Mouse (Mus musculus) liver, embryonic 11.5 days (tissue): ENCODE measurements around the gene Galnt7. TPM values are rescaled to one million over a fixed set of nuclear protein-coding genes. Genes with fewer than 3 reads are reported as not detected.

ENCODE experiments used
- ATAC-seq: fragments of 200-750 bp; cut with Nextera tagmentation; replicated peaks from 2 replicates; pipeline ENCODE4 v1.8.0; 2017; ENCODE audit warnings: moderate number of reproducible peaks, mild to moderate bottlenecking, moderate TSS enrichment, moderate library complexity; ENCODE audit not compliant: low FRiP score
- DNase-seq: peaks from one replicate; pipeline ENCODE4 v3.0.0-alpha.2; 2017; ENCODE audit warnings: low spot score
- H3K27ac ChIP-seq: fragments of 300-500 bp; sonication (generic); 2 replicates; pipeline ENCODE4 v1.5.1; 2014; ENCODE audit warnings: mild to moderate bottlenecking, low read depth, low read length, control low read depth
- H3K27me3 ChIP-seq: fragments of 300-500 bp; sonication (generic); replicated peaks from 2 replicates; pipeline ENCODE4 v1.6.1; 2014; ENCODE audit warnings: low read length, mixed read lengths; ENCODE audit not compliant: control insufficient read depth, insufficient read depth
- H3K36me3 ChIP-seq: fragments of 300-500 bp; sonication (generic); 2 replicates; pipeline ENCODE4 v1.6.1; 2014; ENCODE audit warnings: mild to moderate bottlenecking, low read length, moderate library complexity, mixed read lengths; ENCODE audit not compliant: control insufficient read depth, insufficient read depth
- H3K4me1 ChIP-seq: fragments of 300-500 bp; sonication (generic); replicated peaks from 2 replicates; pipeline ENCODE4 v1.6.1; 2014; ENCODE audit warnings: low read length, mixed read lengths; ENCODE audit not compliant: control insufficient read depth, insufficient read depth
- H3K4me2 ChIP-seq: fragments of 300-500 bp; sonication (generic); 2 replicates; pipeline ENCODE4 v1.6.1; 2014; ENCODE audit warnings: mild to moderate bottlenecking, control low read depth, moderate library complexity
- H3K4me3 ChIP-seq: fragments of 300-500 bp; sonication (generic); 2 replicates; pipeline ENCODE4 v1.5.1; 2014; ENCODE audit warnings: low read depth, low read length, control low read depth
- H3K9ac ChIP-seq: fragments of 300-500 bp; sonication (generic); 2 replicates; pipeline ENCODE4 v1.6.1; 2014; ENCODE audit warnings: low read depth, low read length, control low read depth
- H3K9me3 ChIP-seq: fragments of 300-500 bp; sonication (generic); 2 replicates; pipeline ENCODE4 v1.6.1; 2016; ENCODE audit warnings: low read length, inconsistent platforms, mixed read lengths; ENCODE audit not compliant: control insufficient read depth
- WGBS: fragments of 180-500 bp; shearing (Covaris S2); extraction: QIAGEN DNeasy Blood & Tissue Kit; methylation state at CpG from one replicate; pipeline ENCODE4 v1.1.7; 2014; 5-methylcytosine and 5-hydroxymethylcytosine counted together
- polyA plus RNA-seq: library from polyadenylated mRNA; unstranded; fragments of >200 nt; fragmentation: Nextera tagmentation; extraction: Ambion mirVana; gene quantifications from 2 replicates; pipeline ENCODE4 v1.2.1, GENCODE M21; 2014

Galnt7 gene
- polyA plus RNA-seq, 1 experiment from 2014 or later: 17.4 TPM

DNA sequence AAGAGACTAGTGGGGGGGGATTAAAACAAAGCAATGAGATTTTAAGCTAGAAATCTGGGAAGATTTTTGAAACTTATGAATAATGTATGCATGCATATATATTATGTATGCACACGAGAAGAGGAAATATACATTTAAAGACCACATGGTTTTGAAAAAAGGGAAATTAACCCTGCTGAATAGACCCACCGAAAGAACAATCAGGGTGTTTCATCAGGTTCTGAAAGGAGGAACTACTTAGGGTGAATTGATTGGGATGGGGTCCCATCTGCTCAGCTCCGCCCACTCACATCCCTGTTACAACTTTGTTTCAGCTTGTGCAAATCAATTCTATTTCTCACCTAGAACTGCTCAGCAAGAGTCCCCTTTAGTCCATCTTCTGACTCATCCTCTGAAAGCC is 57.0 kb downstream of the Galnt7 start:
- H3K4me3 ChIP-seq: no peak overlapping the region
- no peak overlapping the region for H3K9ac ChIP-seq
- H3K27me3 ChIP-seq: no peaks in the 10 kb centered on the region
- no peaks in the 10 kb centered on the region for H3K9me3 ChIP-seq
- peaks cover 20% of the 10 kb centered on the region for H3K4me1 ChIP-seq
- no peak for ATAC-seq
- no peaks in the 10 kb centered on the region for H3K36me3 ChIP-seq
- no peak overlapping the region for H3K27ac ChIP-seq
- H3K4me2 ChIP-seq: no peak overlapping the region
- DNase-seq: no peak
- 74% methylated on average over 3 of the region's 3 CpGs for WGBS

- no peaks in the 10 kb centered on the region for H3K36me3 ChIP-seq
- DNase-seq (no peak), ATAC-seq (peak; percentile 72)
- no peak overlapping the region for H3K9ac ChIP-seq
- H3K27ac ChIP-seq: no peak overlapping the region
- 39% methylated on average over 6 of the region's 6 CpGs for WGBS
- peaks cover 19% of the 10 kb centered on the region for H3K4me1 ChIP-seq
- H3K27me3 ChIP-seq: no peaks in the 10 kb centered on the region
- no peak overlapping the region for H3K4me3 ChIP-seq
- no peaks in the 10 kb centered on the region for H3K9me3 ChIP-seq
- no peak overlapping the region; the same call in 1 of the 2 replicates for H3K4me2 ChIP-seq
Measured at GRCm38 (mm10) chr8:57594175-57594885, 58.5 kb downstream of the Galnt7 start.

GRCm38 (mm10) chr8:57592604-57593003 is 60.2 kb downstream of the Galnt7 start:
- no peak overlapping the region for H3K27ac ChIP-seq
- ATAC-seq (no peak), DNase-seq (no peak)
- H3K9ac ChIP-seq: no peak overlapping the region
- H3K9me3 ChIP-seq: no peaks in the 10 kb centered on the region
- peaks cover 19% of the 10 kb centered on the region for H3K4me1 ChIP-seq
- whole genome bisulfite sequencing: 60% methylated on average over 7 of the region's 7 CpGs
- no peaks in the 10 kb centered on the region for H3K36me3 ChIP-seq
- no peak overlapping the region for H3K4me2 ChIP-seq
- H3K27me3 ChIP-seq: no peaks in the 10 kb centered on the region
- H3K4me3 ChIP-seq: no peak overlapping the region

DNA sequence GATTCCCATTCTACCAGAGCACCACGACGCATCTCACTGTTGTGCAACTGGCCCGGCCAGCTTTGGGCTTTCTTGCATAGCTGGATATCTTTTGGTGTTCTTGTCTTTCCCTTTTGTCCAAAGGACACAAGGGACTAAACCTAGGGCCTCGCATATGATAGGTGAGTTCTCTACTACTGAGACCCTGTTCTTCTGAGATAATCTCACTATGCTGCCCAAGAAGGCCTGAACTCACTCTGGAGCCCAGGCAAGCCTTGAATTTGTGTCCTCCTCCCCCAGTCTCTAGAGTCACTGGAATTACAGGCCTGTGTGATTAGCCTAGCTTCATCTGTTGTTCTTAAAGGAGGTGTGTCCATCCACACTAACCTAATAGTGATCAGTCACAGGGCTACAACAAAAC is 61.2 kb downstream of the Galnt7 start:
- no peak overlapping the region for H3K27ac ChIP-seq
- WGBS: 76% methylated on average over 4 of the region's 4 CpGs

DNA sequence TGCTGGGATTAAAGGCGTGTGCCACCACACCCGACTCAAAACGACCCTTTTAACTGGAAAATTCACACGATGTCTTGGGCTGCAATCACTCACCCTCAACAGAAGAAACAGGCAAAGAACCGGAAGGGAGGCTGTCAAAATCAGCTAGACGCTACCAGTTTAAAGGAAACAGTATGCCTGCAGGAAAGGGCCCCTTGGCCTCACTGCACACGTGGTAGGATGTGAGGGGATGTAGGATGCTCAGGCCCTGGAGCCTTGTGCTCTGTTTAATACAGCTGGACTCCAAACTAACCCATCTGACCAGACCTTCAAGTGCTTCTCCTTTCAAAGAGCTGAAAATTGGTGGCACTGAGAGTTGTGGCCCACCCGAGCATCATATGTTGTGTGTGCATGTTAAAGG is 62.8 kb downstream of the Galnt7 start:
- Histone ChIP-seq H3K4me2 (no peak overlapping the region), H3K9me3 (no peaks in the 10 kb centered on the region), H3K9ac (no peak overlapping the region), H3K4me1 (peaks cover 28% of the 10 kb centered on the region), H3K4me3 (no peak overlapping the region), H3K27me3 (no peaks in the 10 kb centered on the region), H3K27ac (no peak overlapping the region), H3K36me3 (no peaks in the 10 kb centered on the region)
- 58% methylated on average over 8 of the region's 8 CpGs for WGBS
- no peak for DNase-seq
- ATAC-seq: no peak

More for the DNA sequence above, 61.2 kb downstream of the Galnt7 start:
- H3K9me3 ChIP-seq: no peaks in the 10 kb centered on the region
- H3K27me3 ChIP-seq: no peaks in the 10 kb centered on the region
- DNase-seq (no peak), ATAC-seq (peak; percentile 44; the same call in 1 of the 2 replicates)
- H3K36me3 ChIP-seq: no peaks in the 10 kb centered on the region
- no peak overlapping the region for H3K4me3 ChIP-seq
- no peak overlapping the region for H3K9ac ChIP-seq
- peaks cover 26% of the 10 kb centered on the region for H3K4me1 ChIP-seq
- no peak overlapping the region for H3K4me2 ChIP-seq

GRCm38 (mm10) chr8:57589176-57589575 is 63.7 kb downstream of the Galnt7 start:
- Histone ChIP-seq H3K27ac (no peak overlapping the region), H3K4me2 (no peak overlapping the region), H3K9ac (no peak overlapping the region), H3K36me3 (no peaks in the 10 kb centered on the region), H3K9me3 (no peaks in the 10 kb centered on the region), H3K27me3 (no peaks in the 10 kb centered on the region), H3K4me1 (peaks cover 25% of the 10 kb centered on the region), H3K4me3 (no peak overlapping the region)
- 82% methylated on average over 9 of the region's 9 CpGs for WGBS
- ATAC-seq (no peak), DNase-seq (no peak)

DNA sequence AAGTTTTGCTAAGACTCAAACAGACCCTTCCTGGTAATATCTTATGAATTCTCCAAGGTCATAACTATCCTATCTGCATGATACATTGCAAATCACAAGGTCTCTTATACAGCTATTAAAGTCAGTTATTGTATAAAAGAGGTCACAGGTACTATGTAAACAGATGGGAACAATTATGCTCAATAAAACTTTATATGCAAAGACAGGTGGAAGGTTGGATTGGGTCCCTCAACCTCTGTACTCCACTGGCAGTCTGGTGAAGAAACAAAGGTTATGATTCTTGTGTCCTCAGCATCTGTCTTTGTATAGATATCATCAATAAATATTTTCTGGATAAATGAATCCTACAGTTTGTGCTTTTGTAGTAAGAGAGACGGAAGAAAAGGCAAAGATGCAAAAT is 64.2 kb downstream of the Galnt7 start:
- H3K4me1 ChIP-seq: peaks cover 23% of the 10 kb centered on the region
- no peak for ATAC-seq
- WGBS: 91% methylated on average over 1 of the region's 1 CpGs

DNA sequence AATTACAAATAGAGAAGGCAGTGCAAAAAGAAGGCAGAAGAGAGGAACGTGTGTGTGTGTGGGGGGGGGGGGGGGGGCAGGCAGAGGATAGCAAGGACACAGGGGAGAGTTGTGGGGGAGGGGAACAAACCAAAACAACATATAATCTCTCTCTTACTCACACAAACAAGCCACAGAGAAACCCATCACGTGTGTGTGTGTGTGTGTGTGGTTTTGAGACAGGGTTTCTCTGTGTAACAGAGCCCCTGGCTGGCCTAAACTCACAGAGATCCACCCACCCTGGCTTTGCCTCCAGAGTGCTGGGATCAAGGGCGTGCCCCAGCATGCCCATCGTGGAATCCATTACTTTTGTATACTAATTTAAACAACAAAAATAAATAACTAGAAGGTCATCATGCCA is 66.2 kb downstream of the Galnt7 start:
- no peak for ATAC-seq
- H3K9me3 ChIP-seq: no peaks in the 10 kb centered on the region
- H3K4me2 ChIP-seq: no peak overlapping the region
- H3K9ac ChIP-seq: no peak overlapping the region
- H3K27me3 ChIP-seq: no peaks in the 10 kb centered on the region
- no peak for DNase-seq
- peaks cover 17% of the 10 kb centered on the region for H3K4me1 ChIP-seq
- H3K36me3 ChIP-seq: no peaks in the 10 kb centered on the region
- WGBS: 43% methylated on average over 4 of the region's 4 CpGs
- no peak overlapping the region for H3K4me3 ChIP-seq
- H3K27ac ChIP-seq: no peak overlapping the region

More for the DNA sequence above, 64.2 kb downstream of the Galnt7 start:
- DNase-seq: no peak
- Histone ChIP-seq H3K4me3 (no peak overlapping the region), H3K9ac (no peak overlapping the region), H3K27ac (no peak overlapping the region), H3K27me3 (no peaks in the 10 kb centered on the region), H3K4me2 (no peak overlapping the region), H3K9me3 (no peaks in the 10 kb centered on the region), H3K36me3 (no peaks in the 10 kb centered on the region)

DNA sequence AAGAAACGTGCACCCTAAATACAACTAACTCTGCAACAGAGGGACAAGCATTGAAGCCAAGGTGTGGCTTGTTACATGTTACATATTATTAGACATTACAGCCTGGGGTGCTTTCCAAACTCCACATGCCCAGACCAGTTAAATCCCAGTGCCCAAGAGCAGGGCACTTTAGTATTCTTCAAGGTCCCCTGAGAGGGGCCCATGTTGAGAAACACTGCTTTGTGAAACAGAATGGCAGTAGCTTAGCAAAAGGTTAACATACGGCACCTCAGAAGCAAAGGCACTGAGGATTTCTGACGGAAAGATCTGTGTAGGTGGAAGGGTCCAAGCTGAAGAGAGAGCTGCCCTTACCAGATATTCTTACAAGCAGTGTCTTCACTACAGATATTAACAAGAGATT is 67.0 kb downstream of the Galnt7 start:
- 89% methylated on average over 3 of the region's 3 CpGs for WGBS
- Histone ChIP-seq H3K9me3 (no peaks in the 10 kb centered on the region), H3K9ac (no peak overlapping the region), H3K4me2 (no peak overlapping the region), H3K4me3 (no peak overlapping the region), H3K36me3 (no peaks in the 10 kb centered on the region), H3K4me1 (peaks cover 13% of the 10 kb centered on the region), H3K27ac (no peak overlapping the region), H3K27me3 (no peaks in the 10 kb centered on the region)
- DNase-seq (no peak), ATAC-seq (no peak)
